Mouse (Mus musculus): ENCODE data around the gene Chuk.

Gene Chuk

DNA sequence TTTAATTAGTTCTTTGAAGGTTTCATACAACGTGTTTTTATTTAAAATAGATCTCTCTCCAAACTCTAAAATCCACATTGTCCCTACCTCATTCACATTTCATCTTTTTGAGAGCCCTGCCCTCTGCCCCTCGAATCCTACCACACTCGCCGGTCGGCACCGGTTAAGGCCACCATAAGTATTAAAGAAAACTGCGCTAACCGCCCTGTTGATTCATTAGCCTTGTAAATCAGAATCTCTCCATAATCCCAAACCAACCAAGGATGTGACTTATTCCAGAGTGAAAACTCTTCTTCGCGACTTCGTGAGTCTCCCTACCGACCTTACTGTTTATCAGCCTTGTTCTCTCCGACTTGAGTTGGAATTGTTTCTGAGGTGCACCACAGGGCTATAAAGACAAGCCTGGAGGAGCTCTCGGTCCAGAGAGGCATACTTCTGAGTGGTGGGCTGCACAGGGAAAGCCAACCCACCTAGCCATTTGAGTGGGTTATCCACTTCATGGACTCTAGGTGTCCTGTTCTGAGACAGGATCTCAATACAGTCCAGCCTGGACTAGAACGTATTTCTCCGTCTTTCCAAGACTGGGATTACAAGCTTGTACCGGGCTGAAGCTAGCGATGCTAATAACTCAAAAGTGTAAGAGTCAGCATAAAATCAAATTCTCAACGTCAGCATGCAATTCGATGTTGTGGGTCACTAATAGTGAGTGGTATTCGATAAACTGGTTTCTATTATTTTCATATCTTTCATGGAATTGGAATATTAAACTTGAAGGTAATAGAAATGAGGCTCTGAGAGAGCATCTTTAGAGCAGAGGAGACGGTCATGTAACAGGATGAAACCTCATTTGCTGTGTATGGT lies 611 bp upstream of the Chuk start:
- no peak for DNase-seq (ENCODE audit: low spot score in 2 of 2)

DNA sequence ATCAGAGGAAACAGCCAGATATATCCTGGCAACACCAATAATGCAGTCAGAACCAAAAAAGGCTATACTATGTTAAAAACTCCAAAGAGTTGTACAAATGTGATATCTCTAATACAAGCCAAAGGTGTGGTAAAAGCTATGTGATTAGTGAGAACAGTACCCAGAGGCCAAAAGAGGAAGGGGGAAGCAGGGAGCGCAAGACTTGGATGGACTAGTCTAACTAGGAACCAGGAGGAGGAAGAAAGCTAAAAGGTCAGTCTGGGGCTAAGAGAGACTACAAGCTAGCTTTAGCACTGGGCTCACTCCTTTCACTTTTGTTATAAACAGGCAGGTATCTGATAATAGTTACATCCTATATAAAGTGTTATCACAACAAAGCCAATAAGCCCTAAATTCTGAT lies 2.9 kb downstream of the Chuk start:
- DNase-seq (ENCODE audit: low spot score in 2 of 2), result no peak

DNA sequence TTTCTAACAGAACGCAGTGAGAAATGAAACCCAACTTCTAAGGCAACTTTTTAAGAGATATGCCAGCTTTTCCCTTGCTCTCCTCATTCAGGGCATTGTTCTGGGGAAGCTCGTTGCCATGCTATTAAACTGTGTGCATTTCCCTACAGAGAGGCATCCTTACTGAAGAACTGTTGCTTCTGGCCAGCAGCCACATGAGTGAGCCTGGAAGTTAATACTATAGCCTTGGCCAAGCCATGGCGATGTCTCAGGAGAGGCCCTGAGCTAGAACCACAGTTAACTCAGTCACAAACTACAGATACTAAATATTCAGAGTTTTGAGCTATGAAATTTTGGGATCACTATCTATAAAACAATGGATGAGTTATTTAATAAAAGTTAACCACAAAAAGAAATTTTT lies 4.3 kb downstream of the Chuk start:
- no peak for DNase-seq (ENCODE audit: low spot score in 2 of 2)

DNA sequence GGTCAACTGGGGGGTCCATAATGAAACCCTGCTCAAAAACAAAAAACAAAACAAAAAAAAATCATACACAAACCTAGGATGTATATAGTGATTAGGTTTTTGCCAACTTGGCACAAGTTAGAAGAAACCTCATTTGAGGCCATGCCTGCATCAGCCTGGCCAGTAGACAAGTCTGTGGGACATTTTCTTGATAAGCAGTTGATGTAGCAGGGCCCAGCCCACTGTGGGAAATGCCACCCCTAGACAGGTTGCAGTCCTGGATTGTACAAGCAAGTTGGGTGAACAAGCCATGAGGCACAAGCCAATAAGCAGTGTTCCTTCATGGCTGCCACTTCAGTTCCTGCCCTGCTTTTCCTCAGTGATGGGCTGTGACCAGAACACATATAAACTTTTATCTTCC lies 6.4 kb downstream of the Chuk start:
- no peak for DNase-seq (ENCODE audit: low spot score in 2 of 2)

DNA sequence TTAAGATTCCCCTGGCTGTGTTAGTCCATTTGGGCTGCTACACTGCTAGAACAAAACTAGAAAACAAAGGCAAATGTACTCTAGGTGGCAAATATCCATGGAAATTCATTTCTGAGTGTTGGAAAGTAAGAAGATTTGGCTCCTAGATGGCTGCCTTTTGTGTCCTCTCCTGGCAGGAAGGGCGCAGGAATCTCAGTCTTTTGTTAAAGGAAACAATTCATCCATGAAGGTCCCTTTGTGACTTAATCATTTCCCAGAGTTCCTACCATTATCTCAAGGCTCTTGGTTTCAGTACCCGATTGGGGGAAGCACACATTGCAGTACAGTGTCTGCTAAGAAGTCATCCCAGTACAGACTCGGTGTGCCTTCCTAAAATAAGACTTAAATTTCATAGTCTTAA lies 21.0 kb downstream of the Chuk start:
- DNase-seq (ENCODE audit: low spot score in 2 of 2), result no peak

DNA sequence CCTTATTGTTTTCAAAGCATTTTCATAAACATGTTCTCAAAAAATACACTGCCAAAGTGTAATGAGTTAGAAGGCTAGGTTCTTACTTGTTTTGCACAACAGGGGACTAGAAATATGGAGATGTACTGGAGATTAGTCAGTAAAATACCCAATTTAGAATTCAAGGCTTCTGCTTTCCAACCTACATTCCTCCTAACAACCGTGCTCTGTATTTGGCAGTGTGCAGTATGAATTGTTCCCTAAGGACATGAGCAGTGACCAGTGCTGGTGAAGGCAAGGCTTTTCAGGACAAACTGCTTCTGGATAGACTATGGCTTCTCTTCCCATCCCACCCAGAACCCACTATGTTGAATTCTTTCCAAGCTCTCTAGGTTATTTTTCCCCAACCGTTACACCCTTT lies 26.4 kb downstream of the Chuk start:
- no peak for DNase-seq (ENCODE audit: low spot score in 2 of 2)

DNA sequence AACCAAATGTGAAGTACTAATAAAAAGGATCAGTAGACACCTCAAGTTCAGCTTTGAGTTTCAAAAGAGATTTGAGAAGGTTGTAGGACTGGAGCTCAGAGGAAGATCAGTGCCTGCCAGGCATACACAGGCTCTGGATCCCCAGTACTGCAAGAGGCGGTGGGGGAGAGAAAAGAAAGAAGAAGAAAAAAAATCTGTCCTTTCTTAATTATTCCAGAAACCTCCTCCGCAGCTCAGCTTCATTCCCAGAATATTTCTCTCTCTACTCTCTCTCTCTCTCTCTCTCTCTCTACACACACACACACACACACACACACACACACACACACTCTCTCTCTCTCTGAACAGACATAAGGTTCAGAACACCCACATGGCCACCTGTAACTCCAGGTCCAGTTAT lies 27.3 kb downstream of the Chuk start:
- DNase-seq (ENCODE audit: low spot score in 2 of 2), result no peak

DNA sequence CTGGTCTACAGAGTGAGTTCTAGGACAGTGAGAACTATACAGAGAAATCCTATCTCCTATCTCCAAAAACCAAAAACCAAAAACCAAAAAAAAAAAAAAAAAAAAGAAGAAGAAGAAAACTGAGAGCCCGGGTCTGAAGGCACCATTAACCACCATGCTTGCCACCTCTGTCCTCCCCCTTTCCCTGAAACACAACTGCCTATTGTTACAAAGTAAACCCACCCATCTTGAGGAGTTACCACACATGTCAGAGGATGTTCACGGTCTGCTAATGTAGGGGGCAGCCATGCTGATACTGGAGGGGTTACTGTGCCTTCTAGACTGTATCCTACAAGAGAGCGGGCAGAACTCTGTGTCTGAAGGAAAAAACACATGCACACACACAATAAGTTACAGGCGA lies 30.3 kb downstream of the Chuk start:
- no peak for DNase-seq (ENCODE audit: low spot score in 2 of 2)

DNA sequence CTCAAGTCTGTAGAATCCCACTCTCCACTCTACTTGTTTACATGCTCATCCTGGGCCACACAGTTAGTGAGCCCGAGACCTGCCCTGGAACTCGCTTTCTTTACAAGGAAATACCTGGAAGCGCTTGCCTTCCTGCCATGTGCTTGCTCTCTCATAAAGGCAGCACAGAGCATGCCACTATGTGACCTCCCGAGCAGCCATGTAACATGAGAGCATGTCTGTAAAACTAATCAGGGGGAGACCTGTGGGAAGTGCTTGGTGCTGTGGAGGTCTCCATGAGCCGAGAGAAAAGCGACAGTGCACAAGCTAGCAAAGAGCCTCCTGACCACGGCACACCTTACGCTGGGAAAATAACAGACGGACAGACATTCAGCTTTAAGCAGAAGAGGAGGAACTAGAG lies 30.8 kb downstream of the Chuk start:
- no peak for DNase-seq (ENCODE audit: low spot score in 2 of 2)

DNA sequence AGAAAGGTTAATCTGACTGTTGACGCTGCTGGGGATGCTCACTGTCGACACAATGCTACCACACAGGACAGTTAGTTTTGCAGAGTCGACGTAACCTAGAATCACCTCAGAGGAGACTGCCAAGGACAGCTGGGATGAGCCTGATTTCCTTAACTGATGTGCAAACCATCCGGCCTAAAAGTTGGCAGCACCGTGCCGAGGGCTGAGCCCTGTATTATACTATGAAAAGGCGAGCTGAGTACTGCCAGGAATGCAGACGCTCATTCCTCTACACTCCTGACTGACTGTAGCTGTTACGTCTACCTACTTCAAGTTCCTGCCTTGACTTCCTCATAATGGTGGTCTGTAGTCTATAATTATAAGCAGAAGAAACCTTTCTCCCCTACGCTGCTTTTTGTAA lies 32.3 kb downstream of the Chuk start:
- DNase-seq (ENCODE audit: low spot score in 2 of 2), result no peak

DNA sequence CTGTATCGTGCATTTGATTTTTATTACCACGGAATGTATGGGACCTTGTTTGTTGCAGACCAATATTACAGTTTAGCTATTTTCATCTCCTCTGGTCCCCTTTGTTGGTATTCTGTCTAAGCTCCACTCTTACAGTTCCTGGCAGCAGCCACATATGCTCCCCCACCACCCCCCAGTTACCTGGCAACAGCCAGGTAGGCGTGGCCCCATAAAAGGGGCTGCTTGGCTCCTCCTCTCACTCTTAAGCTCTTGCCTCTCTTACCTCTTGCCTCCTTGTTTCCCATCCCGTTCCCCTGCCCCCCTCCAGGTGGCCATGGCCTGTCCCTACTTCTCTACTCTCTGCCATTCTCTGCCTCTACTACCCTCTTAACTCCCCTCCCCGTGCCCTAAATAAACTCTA lies 36.1 kb downstream of the Chuk start:
- DNase-seq (ENCODE audit: low spot score in 2 of 2), result no peak

DNA sequence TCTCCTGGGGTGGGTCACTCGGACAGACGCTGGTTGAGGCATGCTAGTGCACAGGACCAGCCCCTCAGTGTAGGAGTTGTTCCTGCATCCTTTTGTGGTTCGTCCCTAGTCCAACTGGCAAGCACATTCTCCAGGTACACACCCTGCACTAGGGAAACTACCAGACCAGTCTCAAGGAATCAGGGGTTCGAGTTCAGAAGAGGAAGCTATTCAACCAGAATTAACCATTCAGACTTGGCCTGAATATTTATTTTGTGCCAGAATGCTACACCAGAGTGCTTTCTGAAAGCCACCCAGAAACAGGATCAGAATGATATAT lies 37.4 kb downstream of the Chuk start:
- no peak for DNase-seq (ENCODE audit: low spot score in 2 of 2)

DNA sequence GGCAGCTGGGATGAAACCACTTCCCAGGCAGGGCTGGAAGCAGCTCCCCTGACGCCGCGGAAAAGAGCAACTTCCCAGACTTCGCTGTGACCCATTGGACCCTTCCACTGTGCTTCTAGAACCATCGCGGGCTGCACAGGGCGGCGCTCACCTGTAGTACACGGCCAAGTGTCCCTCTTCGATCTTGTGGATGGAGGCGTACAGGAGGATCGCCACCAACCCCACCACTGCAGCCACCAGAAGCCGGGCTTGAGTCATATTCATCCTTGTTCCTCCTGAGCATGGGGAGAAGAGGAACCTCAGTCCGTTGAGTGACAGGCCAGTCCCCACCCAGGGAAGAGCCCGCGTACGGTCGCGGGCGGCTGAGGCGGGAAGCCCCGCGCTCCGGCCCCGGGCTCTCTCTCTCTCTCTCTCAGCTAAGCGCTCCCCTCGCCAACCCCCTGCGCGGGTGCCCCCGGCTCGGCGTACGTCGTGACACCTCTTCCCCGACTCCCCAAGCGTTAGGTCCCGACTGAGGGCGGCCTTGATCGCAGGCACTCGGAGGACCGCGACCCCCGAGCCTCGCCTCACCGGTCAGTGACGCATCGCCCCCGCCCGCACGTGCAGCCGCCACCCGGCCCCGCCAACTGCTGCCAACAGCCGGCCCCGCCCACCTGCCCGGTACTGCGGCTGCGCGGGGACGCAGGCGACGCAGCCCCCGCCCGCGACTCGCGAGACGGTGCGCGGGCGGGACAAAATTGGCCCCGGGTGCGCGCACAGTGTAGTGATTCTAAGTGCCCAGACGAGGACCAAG lies 38.0 kb downstream of the Chuk start, which contains the start of gene Erlin1:
Gene Erlin1 (minus strand): TSS at position 665 of the 793 bp plus-strand sequence.
- peak; percentile 74 to 81 for DNase-seq (ENCODE audit: low spot score in 2 of 2)

DNA sequence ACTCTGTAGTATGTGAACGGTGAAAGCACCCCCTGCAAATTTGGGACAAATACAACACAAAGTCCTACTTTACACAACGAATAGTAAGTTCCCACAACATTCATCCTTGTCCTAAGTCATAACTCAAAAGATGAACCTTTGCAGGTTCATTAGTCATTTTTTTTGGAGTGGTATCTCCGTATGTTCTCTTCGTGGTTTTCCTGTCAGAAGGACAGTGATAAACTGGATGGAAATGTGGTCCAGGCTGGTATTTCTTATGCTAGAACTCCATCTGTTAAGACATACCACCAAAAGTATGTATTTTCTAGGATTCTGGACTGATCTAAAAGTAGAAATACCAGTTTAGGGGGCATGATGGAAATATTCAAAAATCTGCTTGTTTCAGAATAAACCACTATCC lies 39.0 kb downstream of the Chuk start:
- DNase-seq (ENCODE audit: low spot score in 2 of 2), result no peak

DNA sequence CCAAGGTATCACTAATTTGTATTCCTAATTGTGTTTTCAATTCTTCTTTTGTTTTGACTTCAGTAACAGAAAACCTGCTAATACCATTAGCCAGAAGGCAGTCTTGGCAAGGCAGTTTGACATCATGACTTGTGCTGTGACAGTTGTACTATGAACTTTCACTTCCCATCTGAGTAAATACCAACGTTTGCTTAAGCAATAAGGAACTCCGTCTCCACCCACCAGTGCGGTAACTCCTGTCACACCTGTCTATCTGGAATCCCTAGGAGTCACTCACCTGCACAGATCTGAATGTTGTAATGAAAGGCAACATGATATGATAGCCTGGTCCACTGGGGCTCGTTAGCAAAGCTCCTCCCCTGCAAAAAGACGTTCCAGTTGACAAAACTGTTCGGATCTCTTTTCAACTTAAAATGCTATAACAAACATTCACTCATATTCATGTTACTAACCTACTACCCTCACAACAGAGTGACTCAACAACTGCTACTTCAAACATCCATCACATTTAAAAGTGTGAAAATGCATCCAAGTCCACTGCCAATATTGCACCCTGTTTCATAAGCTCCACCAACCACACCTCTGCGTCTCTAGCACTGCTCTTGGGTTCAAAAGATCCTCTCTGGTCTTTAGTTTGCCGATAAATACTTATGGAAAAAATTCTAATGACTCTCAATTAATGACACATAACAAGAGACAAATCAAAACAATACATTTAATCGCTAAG lies 39.8 kb downstream of the Chuk start:
- no peak for DNase-seq (ENCODE audit: low spot score in 2 of 2)

DNA sequence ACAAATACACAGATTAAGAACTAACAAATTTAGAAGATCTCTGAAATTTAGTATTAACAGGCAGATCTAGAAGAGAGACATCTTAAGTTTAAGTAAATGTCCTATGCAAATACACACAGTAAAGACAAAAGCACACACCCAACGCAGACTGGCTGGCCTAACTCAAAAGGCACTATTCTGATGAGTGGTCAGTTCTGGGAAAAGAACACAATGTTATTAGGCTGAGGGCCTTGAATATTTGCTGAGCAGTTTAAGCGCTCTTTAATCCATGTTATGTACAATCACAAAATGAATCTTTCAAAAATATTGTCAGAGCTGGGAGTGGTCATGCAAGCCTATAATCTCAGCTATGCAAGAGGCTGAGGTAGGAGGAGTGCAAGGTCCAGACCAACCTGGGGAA lies 42.5 kb downstream of the Chuk start:
- DNase-seq (ENCODE audit: low spot score in 2 of 2), result no peak

DNA sequence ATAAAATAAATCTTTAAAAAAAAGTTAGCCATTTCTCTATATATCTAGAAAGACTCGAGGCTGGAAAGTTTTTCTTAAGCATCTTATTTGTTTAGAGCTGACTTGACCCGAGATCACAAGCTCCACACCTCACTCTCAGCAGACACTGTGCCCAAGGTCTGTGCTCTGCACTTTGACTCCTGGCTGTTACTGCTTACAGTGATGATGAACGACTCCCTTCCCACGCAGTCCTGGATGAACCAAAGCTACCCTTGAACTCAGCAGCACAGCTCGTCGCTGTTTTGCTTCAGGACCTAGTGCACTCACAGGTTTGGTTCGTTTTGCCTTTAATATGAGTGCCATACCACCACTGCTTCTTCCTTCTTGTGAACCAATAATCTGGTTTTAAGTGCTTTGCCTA lies 43.5 kb downstream of the Chuk start:
- no peak for DNase-seq (ENCODE audit: low spot score in 2 of 2)

DNA sequence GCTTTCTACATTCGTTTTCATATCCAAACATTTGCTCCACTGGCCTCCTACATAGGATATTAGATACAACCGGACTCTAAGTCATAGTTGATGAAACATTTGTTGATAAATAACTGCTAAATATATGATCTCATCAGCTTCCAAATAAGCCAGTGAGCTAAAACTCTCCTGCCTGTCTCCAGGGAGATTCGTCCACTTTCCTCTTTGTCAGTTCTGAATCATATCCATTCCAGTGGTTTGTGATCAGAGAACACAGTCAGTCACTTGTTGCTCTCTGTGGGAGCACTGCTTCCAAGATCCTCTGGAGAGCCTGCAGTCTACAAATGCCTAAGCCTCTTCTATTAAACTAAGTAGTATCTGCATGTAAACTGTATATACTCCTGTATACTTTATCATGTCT lies 47.1 kb downstream of the Chuk start:
- no peak for DNase-seq (ENCODE audit: low spot score in 2 of 2)

DNA sequence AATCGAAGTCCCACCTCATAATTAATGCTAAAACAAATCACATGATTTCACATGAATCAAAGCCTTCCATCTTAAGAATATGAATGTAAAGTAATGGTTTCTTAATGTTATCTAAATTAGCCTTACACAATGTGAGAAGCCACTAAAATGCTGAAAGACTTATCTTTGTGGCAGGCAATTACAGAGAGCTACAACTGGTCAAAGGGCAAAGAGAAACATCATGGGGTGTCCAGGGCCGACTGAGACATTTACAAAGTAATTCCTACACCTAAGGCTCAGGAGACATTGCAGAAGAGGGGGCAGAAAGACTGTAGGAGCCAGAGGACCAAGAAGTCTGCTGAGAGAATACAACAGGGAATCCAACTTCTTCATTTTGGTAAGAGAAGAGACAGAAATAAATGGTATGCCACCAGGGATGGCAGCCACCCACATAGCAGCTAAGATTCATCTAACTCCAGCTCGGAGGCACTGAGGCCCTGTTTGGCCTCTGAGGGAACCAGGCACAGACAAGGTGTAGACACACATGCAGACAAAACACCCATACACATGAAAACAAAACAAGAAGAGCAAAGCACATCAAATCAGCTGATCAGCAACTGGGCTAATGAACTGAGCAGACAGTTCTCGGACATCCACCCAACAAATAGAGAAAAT lies 52.0 kb downstream of the Chuk start:
- DNase-seq (ENCODE audit: low spot score in 2 of 2), result no peak

DNA sequence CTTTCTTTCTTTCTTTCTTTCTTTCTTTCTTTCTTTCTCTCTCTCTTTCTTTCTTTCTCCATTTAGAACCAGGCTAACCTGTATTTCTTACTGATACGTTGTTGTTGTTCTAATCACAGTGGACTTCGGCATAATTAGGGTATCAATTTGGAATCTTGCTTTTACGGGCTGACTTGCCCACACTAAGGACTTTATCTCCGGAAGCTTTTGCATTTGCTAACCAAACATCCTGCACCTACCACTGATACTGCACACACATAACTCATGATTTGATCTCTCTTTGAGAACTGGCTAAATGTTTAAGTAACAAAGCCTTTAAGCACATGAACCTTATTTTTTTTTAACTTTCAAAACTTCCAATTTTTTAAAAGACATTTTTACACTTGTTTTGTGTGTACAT lies 56.9 kb downstream of the Chuk start:
- no peak for DNase-seq (ENCODE audit: low spot score in 2 of 2)

DNA sequence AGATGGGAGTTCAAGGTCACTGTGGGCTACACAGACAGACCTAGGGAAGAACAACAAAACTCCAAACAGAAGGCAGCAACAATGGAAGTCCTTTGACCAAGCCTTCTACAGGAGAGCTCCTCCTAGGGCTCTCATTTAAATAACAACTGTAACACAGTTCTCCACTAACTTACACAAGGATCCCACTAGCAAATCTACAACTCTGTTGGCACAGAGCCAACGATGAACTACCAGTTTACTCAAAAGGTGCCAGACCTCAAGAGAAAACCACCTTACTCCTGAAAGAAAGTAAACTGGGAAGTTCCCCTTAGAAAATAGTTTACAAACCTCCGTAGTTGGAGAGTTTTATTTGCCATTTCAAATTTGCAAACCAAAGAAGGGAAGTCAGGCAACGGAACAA lies 58.0 kb downstream of the Chuk start:
- no peak for DNase-seq (ENCODE audit: low spot score in 2 of 2)

DNA sequence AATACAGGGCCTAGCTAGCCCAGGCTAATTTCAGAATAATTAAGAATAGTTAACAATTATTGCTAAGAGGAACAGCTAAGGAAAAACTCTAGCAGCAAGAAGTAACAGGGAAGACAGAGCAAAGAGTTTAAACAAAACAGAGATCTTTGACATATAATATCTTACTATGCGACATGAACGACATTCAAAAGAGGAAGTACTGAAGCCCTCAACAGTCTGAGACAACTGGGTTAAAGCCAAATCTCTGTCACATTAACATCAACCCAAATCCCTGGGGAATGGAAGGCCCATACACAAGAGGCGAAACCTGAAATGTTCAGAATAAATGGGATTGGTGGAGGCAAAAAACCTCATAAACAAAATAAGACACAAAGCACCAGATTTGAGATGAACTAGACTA lies 61.4 kb downstream of the Chuk start:
- DNase-seq (ENCODE audit: low spot score in 2 of 2), result no peak
